Mouse (Mus musculus) myocyte (in vitro differentiated cells): Measurements from ENCODE around the gene Mon2. TPM values are rescaled to one million over a fixed set of nuclear protein-coding genes. Genes with fewer than 3 reads are reported as not detected.

Source experiments
- H3K27me3 ChIP-seq: one replicate; pipeline ENCODE4 v1.6.1; 2011; ENCODE audit not compliant: control insufficient read depth, insufficient read depth, insufficient read length
- H3K36me3 ChIP-seq: one replicate; pipeline ENCODE4 v1.6.1; 2011; ENCODE audit not compliant: control insufficient read depth, insufficient read depth
- H3K4me2 ChIP-seq: one replicate; pipeline ENCODE4 v1.6.1; 2011; ENCODE audit warnings: low read depth, control low read depth
- H3K4me3 ChIP-seq: one replicate; pipeline ENCODE4 v1.5.1; 2011; ENCODE audit warnings: mild to moderate bottlenecking, control low read depth, moderate library complexity
- H3K79me2 ChIP-seq: one replicate; pipeline ENCODE4 v1.6.1; 2011; ENCODE audit not compliant: control insufficient read depth, insufficient read depth
- H3ac ChIP-seq: one replicate; pipeline ENCODE4 v1.6.1; 2011; ENCODE audit not compliant: control insufficient read depth, insufficient read length
- CEBPB ChIP-seq: IDR thresholded peaks from 2 replicates; pipeline ENCODE4 v1.6.1; 2011; ENCODE audit warnings: mild to moderate bottlenecking, moderate library complexity; ENCODE audit not compliant: poor library complexity, insufficient read depth, severe bottlenecking
- E2F4 ChIP-seq: IDR thresholded peaks from one replicate; pipeline ENCODE4 v1.6.1; 2011; ENCODE audit warnings: mild to moderate bottlenecking, control low read depth, moderate library complexity; ENCODE audit not compliant: insufficient read depth
- MAX ChIP-seq: IDR thresholded peaks from one replicate; pipeline ENCODE4 v1.6.1; 2011; ENCODE audit warnings: low read depth, mild to moderate bottlenecking, control low read depth
- MYOD1 ChIP-seq, 3 experiments: IDR thresholded peaks; one replicate each; pipeline ENCODE4 v1.6.1; 2011; ENCODE audit warnings: control low read depth in 2 of 3, low read depth in 2 of 3, mild to moderate bottlenecking in 2 of 3, moderate library complexity in 1 of 3; ENCODE audit not compliant: insufficient read length in 2 of 3, control insufficient read depth in 1 of 3
- MYOG ChIP-seq, 3 experiments: IDR thresholded peaks; one replicate each; pipeline ENCODE4 v1.6.1; 2011; ENCODE audit warnings: control low read depth in 2 of 3, low read depth in 2 of 3, mild to moderate bottlenecking in 2 of 3; ENCODE audit not compliant: insufficient read length in 2 of 3, control insufficient read depth in 1 of 3, insufficient read depth in 1 of 3
- POLR2A ChIP-seq: IDR thresholded peaks from one replicate; pipeline ENCODE4 v1.6.1; 2011; ENCODE audit warnings: low read depth, mild to moderate bottlenecking, control low read depth, moderate library complexity; ENCODE audit not compliant: insufficient read length
- POLR2AphosphoS2 ChIP-seq: IDR thresholded peaks from one replicate; pipeline ENCODE4 v1.6.1; 2011; ENCODE audit warnings: low read depth, control low read depth; ENCODE audit not compliant: insufficient read length
- REST ChIP-seq: IDR thresholded peaks from one replicate; pipeline ENCODE4 v1.6.1; 2011; ENCODE audit warnings: mild to moderate bottlenecking, control low read depth, moderate library complexity; ENCODE audit not compliant: insufficient read depth, insufficient read length
- SRF ChIP-seq: IDR thresholded peaks from one replicate; pipeline ENCODE4 v1.6.1; 2011; ENCODE audit warnings: low read depth; ENCODE audit not compliant: control insufficient read depth, insufficient read length
- TCF12 ChIP-seq: IDR thresholded peaks from one replicate; pipeline ENCODE4 v1.6.1; 2011; ENCODE audit warnings: mild to moderate bottlenecking, control low read depth; ENCODE audit not compliant: poor library complexity, insufficient read depth, severe bottlenecking
- TCF3 ChIP-seq: IDR thresholded peaks from one replicate; pipeline ENCODE4 v1.6.1; 2011; ENCODE audit warnings: low read depth, control low read depth; ENCODE audit not compliant: insufficient read length
- USF1 ChIP-seq: IDR thresholded peaks from one replicate; pipeline ENCODE4 v1.6.1; 2011; ENCODE audit warnings: low read depth, mild to moderate bottlenecking, control low read depth, moderate library complexity
- polyA plus RNA-seq: library from polyadenylated mRNA; unstranded; fragments of >200 nt; fragmentation: generic; extraction: Trizol; gene quantifications from one replicate; pipeline ENCODE4 v1.2.1, GENCODE M21; 2012; ENCODE audit warnings: missing spikeins

Mon2 gene
- polyA plus RNA-seq, 1 experiment, result 31.0 TPM

GRCm38 (mm10) chr10:123071997-123072396, 4.3 kb downstream of the Mon2 start:
- no peaks in the 10 kb centered on the region for H3K27me3 ChIP-seq
- H3K79me2 ChIP-seq, result peaks cover 51% of the 10 kb centered on the region
- no peak overlapping the region for H3K4me2 ChIP-seq
- TF ChIP-seq TCF3 (no peak), TCF12 (no peak), USF1 (no peak), MYOD1 (IDR thresholded peaks at IDR 0.05; ENCODE audit: control insufficient read depth in 1 of 3, insufficient read length in 2 of 3, low read depth in 2 of 3) (no peak), MYOG (IDR thresholded peaks at IDR 0.05; ENCODE audit: control insufficient read depth in 1 of 3, insufficient read depth in 1 of 3, insufficient read length in 2 of 3, low read depth in 2 of 3) (no peak)
- H3ac ChIP-seq, result no peak overlapping the region
- no peak overlapping the region for H3K4me3 ChIP-seq
- no peaks in the 10 kb centered on the region for H3K36me3 ChIP-seq

GRCm38 (mm10) chr10:123063021-123063420, 13.3 kb downstream of the Mon2 start:
- no peak for TF ChIP-seq MYOD1 (IDR thresholded peaks at IDR 0.05; ENCODE audit: control insufficient read depth in 1 of 3, insufficient read length in 2 of 3, low read depth in 2 of 3)
- H3K4me3 ChIP-seq, result no peak overlapping the region

GRCm38 (mm10) chr10:123060831-123061230, 15.5 kb downstream of the Mon2 start:
- no peak overlapping the region for H3ac ChIP-seq
- no peaks in the 10 kb centered on the region for H3K27me3 ChIP-seq
- H3K4me3 ChIP-seq, result no peak overlapping the region
- peaks cover 25% of the 10 kb centered on the region for H3K79me2 ChIP-seq
- H3K4me2 ChIP-seq, result no peak overlapping the region
- TF ChIP-seq MYOD1 (IDR thresholded peaks at IDR 0.05; ENCODE audit: control insufficient read depth in 1 of 3, insufficient read length in 2 of 3, low read depth in 2 of 3) (no peak), REST (no peak), MAX (no peak), TCF12 (no peak), CEBPB (no peak), E2F4 (no peak), SRF (no peak), POLR2A (no peak), USF1 (no peak), POLR2AphosphoS2 (no peak)
- H3K36me3 ChIP-seq, result no peaks in the 10 kb centered on the region

More at GRCm38 (mm10) chr10:123063021-123063420, 13.3 kb downstream of the Mon2 start:
- H3K27me3 ChIP-seq, result no peaks in the 10 kb centered on the region
- H3K4me2 ChIP-seq, result no peak overlapping the region
- H3K36me3 ChIP-seq, result no peaks in the 10 kb centered on the region
- H3K79me2 ChIP-seq, result peaks cover 25% of the 10 kb centered on the region
- no peak overlapping the region for H3ac ChIP-seq

GRCm38 (mm10) chr10:123057082-123057481, 19.2 kb downstream of the Mon2 start:
- Histone ChIP-seq H3ac (no peak overlapping the region), H3K4me2 (no peak overlapping the region), H3K79me2 (peaks cover 26% of the 10 kb centered on the region), H3K4me3 (no peak overlapping the region), H3K27me3 (no peaks in the 10 kb centered on the region), H3K36me3 (no peaks in the 10 kb centered on the region)
- TF ChIP-seq TCF12, result no peak
- TF ChIP-seq MYOG (IDR thresholded peaks at IDR 0.05; ENCODE audit: control insufficient read depth in 1 of 3, insufficient read depth in 1 of 3, insufficient read length in 2 of 3, low read depth in 2 of 3), result no peak
- no peak for TF ChIP-seq POLR2A
- TF ChIP-seq MAX, result no peak
- TF ChIP-seq USF1, result no peak
- no peak for TF ChIP-seq CEBPB
- no peak for TF ChIP-seq MYOD1 (IDR thresholded peaks at IDR 0.05; ENCODE audit: control insufficient read depth in 1 of 3, insufficient read length in 2 of 3, low read depth in 2 of 3)
- TF ChIP-seq REST, result no peak
- no peak for TF ChIP-seq TCF3
- no peak for TF ChIP-seq POLR2AphosphoS2

- H3ac ChIP-seq, result no peak overlapping the region
- TF ChIP-seq CEBPB (no peak), TCF12 (no peak), REST (no peak), POLR2A (no peak), TCF3 (no peak), POLR2AphosphoS2 (no peak), USF1 (no peak), SRF (no peak), MYOG (IDR thresholded peaks at IDR 0.05; ENCODE audit: control insufficient read depth in 1 of 3, insufficient read depth in 1 of 3, insufficient read length in 2 of 3, low read depth in 2 of 3) (no peak), E2F4 (no peak), MAX (no peak), MYOD1 (IDR thresholded peaks at IDR 0.05; ENCODE audit: control insufficient read depth in 1 of 3, insufficient read length in 2 of 3, low read depth in 2 of 3) (no peak)
- peaks cover 3% of the 10 kb centered on the region for H3K36me3 ChIP-seq
- no peaks in the 10 kb centered on the region for H3K27me3 ChIP-seq
- H3K4me3 ChIP-seq, result no peak overlapping the region
- peaks cover 21% of the 10 kb centered on the region for H3K79me2 ChIP-seq
- no peak overlapping the region for H3K4me2 ChIP-seq
Measured at GRCm38 (mm10) chr10:123056463-123056862, 19.8 kb downstream of the Mon2 start.
